Mouse (Mus musculus) embryonic facial prominence, embryonic 13.5 days (tissue): ENCODE data around the gene Ccdc182. TPM values are rescaled to one million over a fixed set of nuclear protein-coding genes. Genes with fewer than 3 reads are reported as not detected.

Experiments
- ATAC-seq: fragments of 200-750 bp; cut with Nextera tagmentation; 2 replicates; pipeline ENCODE4 v1.8.0; 2017; ENCODE audit warnings: low read depth; ENCODE audit not compliant: insufficient number of reproducible peaks, insufficient read depth, low FRiP score, low TSS enrichment
- H3K27ac ChIP-seq: fragments of 300-500 bp; sonication (generic); 2 replicates; pipeline ENCODE4 v1.5.1; 2015; ENCODE audit warnings: moderate library complexity, mild to moderate bottlenecking, inconsistent platforms
- H3K27me3 ChIP-seq: fragments of 300-500 bp; sonication (generic); 2 replicates; pipeline ENCODE4 v1.6.1; 2015; ENCODE audit warnings: mild to moderate bottlenecking, inconsistent platforms
- H3K36me3 ChIP-seq: fragments of 300-500 bp; sonication (generic); 2 replicates; pipeline ENCODE4 v1.6.1; 2015; ENCODE audit warnings: mild to moderate bottlenecking, inconsistent platforms
- H3K4me1 ChIP-seq: fragments of 300-500 bp; sonication (generic); 2 replicates; pipeline ENCODE4 v1.6.1; 2015; ENCODE audit warnings: inconsistent platforms
- H3K4me2 ChIP-seq: fragments of 300-500 bp; sonication (generic); 2 replicates; pipeline ENCODE4 v1.6.1; 2015; ENCODE audit warnings: moderate library complexity, mild to moderate bottlenecking, inconsistent platforms
- H3K4me3 ChIP-seq: fragments of 300-500 bp; sonication (generic); 2 replicates; pipeline ENCODE4 v1.5.1; 2015; ENCODE audit warnings: mild to moderate bottlenecking, inconsistent platforms
- H3K9ac ChIP-seq: fragments of 300-500 bp; sonication (generic); 2 replicates; pipeline ENCODE4 v1.6.1; 2015; ENCODE audit warnings: mild to moderate bottlenecking, inconsistent platforms
- H3K9me3 ChIP-seq: fragments of 300-500 bp; sonication (generic); 2 replicates; pipeline ENCODE4 v1.6.1; 2016; ENCODE audit warnings: inconsistent platforms
- WGBS: fragments of 180-500 bp; shearing (Covaris S2); methylation state at CpG from one replicate; pipeline ENCODE4 v1.1.7; 2015; ENCODE audit warnings: mixed read lengths; 5-methylcytosine and 5-hydroxymethylcytosine counted together
- polyA plus RNA-seq: library from polyadenylated mRNA; unstranded; fragments of >200 nt; fragmentation: Nextera tagmentation; extraction: Ambion mirVana; gene quantifications from 2 replicates; pipeline ENCODE4 v1.2.1, GENCODE M21; 2015

The Ccdc182 gene
- polyA plus RNA-seq, 1 experiment from 2014 or later, result 0.39 TPM

DNA sequence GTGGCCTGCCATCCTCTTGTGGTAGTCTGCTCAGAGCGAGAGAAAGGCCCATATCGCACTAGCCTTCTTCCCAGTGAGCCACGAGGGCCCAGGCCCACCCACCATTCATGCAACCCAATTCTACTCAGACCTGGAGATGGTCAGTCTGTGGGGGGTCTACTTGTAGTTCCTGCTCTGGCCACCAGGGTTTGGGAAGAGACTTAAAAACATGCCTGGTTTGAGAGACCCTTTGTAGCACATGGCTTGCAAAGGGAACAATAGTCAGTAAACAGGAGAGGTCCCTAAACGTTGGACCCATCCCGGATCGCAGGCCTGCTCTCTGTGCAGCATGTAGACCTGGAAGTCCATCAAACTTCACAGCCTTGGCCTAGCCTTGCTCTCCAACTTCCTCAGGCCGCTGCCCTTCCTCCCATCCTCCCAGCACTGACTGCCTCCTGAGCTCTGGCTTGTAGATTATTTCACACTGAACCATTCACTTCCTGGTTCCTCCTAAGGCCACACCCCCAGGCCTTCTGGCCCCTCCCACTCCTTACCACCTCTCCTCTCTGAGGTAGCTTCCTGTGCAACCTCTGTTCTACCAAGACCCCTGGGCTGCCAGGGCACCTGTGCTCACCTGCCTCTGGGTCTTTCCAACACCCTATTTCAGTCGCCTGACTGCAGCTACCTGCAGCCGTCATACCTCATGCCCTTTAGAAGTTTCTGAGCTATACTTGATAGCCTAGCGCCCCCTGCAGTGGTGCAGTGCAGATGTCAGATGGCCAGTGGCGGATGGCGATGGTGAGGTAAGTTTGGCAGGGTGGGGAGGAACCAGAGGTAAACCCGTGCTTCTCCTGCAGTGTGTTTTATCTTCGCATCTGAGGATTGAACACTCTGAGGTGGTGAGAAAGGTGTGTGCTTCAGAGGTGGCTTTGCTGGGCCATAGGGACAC lies 14.0 kb downstream of the Ccdc182 start:
- WGBS, result 83% methylated on average over 14 of the region's 14 CpGs
- H3K27ac ChIP-seq, result no peak overlapping the region

DNA sequence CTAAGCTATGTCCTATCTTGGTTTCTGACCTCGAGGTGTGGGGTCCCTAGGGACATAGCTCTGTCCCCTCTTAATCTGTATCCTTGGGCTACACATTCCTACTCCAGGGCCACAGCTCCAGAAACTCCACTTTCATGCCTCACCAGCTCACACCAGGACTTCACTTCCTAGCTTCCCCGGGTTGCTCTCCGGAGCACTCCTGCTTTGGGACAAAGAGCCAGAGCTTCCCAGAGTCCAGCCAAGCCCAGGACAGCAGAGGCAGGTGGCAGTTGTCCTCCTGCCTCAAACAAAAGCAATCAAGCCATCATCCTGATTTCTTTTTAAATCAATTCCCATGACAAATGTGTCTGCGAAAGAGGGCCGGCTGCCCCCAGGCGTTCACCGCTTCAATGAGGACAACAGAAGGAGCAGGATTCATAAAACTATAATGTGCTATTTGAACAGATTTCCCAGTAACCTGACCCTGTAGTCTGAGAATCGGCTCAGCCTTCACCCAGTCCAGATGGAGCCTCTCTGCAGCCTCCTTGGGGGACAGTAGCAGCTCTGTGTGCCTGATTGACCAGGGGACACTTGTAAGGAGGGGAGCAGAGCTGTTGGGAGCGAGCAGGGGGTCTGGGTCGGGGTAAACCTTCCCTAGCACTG lies 15.3 kb downstream of the Ccdc182 start:
- H3K4me3 ChIP-seq, result no peak overlapping the region
- H3K4me2 ChIP-seq, result no peak overlapping the region
- no peaks in the 10 kb centered on the region for H3K36me3 ChIP-seq
- H3K4me1 ChIP-seq, result peaks cover 17% of the 10 kb centered on the region
- H3K27me3 ChIP-seq, result peaks cover 6% of the 10 kb centered on the region; the same call in 1 of the 2 replicates
- WGBS, result 29% methylated on average over 10 of the region's 10 CpGs
- H3K9ac ChIP-seq, result no peak overlapping the region
- H3K27ac ChIP-seq, result no peak overlapping the region
- no peak for ATAC-seq
- H3K9me3 ChIP-seq, result no peaks in the 10 kb centered on the region

More for the DNA sequence above, 14.0 kb downstream of the Ccdc182 start:
- H3K4me3 ChIP-seq, result no peak overlapping the region
- no peak overlapping the region for H3K9ac ChIP-seq
- H3K9me3 ChIP-seq, result no peaks in the 10 kb centered on the region
- peaks cover 6% of the 10 kb centered on the region for H3K27me3 ChIP-seq
- ATAC-seq, result no peak
- H3K4me1 ChIP-seq, result peaks cover 17% of the 10 kb centered on the region
- no peaks in the 10 kb centered on the region for H3K36me3 ChIP-seq
- H3K4me2 ChIP-seq, result no peak overlapping the region

DNA sequence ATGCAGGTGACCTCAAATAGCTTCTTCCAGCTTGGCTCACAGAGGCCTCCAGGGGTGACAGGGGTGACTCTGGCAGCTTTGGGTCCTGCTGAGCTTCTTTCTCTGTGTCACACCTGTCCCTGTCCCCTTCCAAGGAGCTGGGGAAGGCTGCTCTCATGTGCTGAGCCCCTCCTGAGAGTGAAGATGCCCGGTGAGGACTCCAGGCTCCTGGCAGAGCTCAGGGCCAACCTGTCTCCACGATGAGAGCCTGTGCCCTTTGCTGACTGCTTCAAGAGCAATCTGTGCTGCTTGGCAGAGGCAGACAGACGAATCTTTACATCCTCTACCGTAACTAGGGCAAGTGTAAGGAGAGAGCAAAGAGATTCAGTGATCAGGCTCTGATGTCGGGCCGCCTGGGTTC lies 16.9 kb downstream of the Ccdc182 start:
- WGBS, result 38% methylated on average over 6 of the region's 6 CpGs
- no peak overlapping the region for H3K27ac ChIP-seq

DNA sequence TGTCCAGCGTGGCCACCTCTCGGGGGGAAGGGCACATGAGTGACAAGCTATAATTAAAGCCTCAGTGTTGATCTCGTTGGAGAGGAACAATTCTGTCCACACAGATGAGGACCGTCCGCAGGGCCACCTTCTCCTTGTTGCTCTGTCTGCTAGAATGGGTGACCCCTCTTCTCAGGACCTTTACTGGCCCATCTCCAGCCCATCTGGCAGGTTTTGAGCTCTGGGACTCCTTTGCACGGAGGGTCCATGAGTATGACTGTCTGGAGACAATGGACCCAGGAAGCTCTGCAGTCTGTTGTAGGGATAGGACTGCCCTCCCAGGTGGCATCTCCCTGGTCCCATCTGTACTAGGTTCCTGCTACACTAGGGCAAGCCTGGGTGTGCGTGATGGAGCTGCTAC lies 17.7 kb downstream of the Ccdc182 start:
- no peak for ATAC-seq
- Histone ChIP-seq H3K4me3 (no peak overlapping the region), H3K36me3 (no peaks in the 10 kb centered on the region), H3K4me1 (peaks cover 17% of the 10 kb centered on the region), H3K27ac (no peak overlapping the region), H3K27me3 (peaks cover 6% of the 10 kb centered on the region; the same call in 1 of the 2 replicates), H3K9ac (no peak overlapping the region), H3K9me3 (no peaks in the 10 kb centered on the region), H3K4me2 (no peak overlapping the region)
- WGBS, result 58% methylated on average over 7 of the region's 7 CpGs

More for the DNA sequence above, 16.9 kb downstream of the Ccdc182 start:
- no peaks in the 10 kb centered on the region for H3K36me3 ChIP-seq
- peaks cover 17% of the 10 kb centered on the region for H3K4me1 ChIP-seq
- peaks cover 6% of the 10 kb centered on the region; the same call in 1 of the 2 replicates for H3K27me3 ChIP-seq
- H3K4me2 ChIP-seq, result no peak overlapping the region
- no peaks in the 10 kb centered on the region for H3K9me3 ChIP-seq
- no peak overlapping the region for H3K9ac ChIP-seq
- H3K4me3 ChIP-seq, result no peak overlapping the region
- no peak for ATAC-seq

DNA sequence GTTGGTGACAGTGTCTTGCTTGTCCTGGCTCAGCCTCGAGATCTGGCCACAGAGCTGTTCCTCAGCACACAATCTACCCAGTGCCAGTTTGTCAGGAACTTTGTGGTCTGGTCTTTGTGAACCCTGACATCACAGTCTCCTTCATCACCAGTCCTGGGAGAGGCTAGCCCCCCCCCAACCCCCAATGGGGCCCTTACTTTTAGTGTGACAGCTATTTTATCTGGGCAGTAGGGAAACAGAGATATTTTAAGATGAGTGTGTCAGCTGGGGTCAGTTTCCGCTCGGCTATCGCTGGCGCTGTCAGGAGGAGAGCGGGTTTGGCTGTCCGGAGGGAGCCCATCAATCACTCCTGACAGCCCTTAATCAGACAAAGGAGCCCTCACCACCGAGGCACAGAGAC lies 19.7 kb downstream of the Ccdc182 start:
- Histone ChIP-seq H3K27ac (no peak overlapping the region), H3K36me3 (no peaks in the 10 kb centered on the region), H3K4me2 (no peak overlapping the region), H3K9ac (no peak overlapping the region), H3K4me1 (peaks cover 17% of the 10 kb centered on the region), H3K27me3 (peaks cover 6% of the 10 kb centered on the region; the same call in 1 of the 2 replicates), H3K4me3 (no peak overlapping the region), H3K9me3 (no peaks in the 10 kb centered on the region)
- WGBS, result 44% methylated on average over 8 of the region's 8 CpGs
- no peak for ATAC-seq

DNA sequence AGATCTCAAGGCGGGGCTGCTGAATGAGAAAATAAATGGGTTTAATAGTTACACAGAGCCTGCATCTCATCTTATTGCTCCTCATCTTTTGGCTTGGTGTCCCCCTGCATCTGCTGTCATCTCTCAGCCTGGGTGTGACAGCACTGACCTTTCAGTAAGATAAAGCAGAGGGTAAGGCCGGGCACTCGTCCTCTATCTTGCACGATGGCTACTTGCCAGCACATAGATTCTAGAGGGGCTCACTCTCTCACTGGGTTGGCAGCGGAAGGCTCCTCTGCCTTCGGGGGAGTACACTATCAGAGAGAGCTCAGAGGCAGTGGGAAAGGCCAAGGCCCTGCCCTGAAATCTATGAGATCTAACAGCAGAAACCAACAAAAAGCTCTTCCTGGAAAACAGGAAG lies 20.6 kb downstream of the Ccdc182 start:
- no peak for ATAC-seq
- H3K4me1 ChIP-seq, result peaks cover 9% of the 10 kb centered on the region

DNA sequence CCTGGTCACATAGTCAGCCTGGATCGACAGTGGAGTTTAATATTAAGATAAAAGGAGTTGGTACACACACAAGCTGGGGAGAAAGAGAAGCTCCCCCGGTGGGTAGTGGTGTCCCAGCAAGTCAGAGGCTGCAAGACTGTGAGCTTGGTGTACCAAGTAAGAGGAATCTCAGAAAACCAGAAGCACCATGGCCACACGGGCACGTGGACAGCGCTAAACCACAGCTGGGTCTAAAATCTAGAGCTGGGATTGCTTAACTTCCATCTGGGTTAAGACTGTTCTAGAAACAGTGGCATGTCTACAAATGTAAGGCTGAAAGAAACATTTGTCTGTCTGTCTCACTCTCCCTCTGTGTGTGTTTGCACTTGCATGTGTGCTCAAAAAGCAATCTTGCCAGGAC lies 21.5 kb downstream of the Ccdc182 start:
- WGBS, result 75% methylated on average over 5 of the region's 5 CpGs
- Histone ChIP-seq H3K27me3 (peaks cover 6% of the 10 kb centered on the region; the same call in 1 of the 2 replicates), H3K4me1 (peaks cover 6% of the 10 kb centered on the region; the same call in 1 of the 2 replicates), H3K27ac (no peak overlapping the region), H3K36me3 (no peaks in the 10 kb centered on the region), H3K9me3 (no peaks in the 10 kb centered on the region), H3K9ac (no peak overlapping the region), H3K4me2 (no peak overlapping the region), H3K4me3 (no peak overlapping the region)
- ATAC-seq, result no peak

More for the DNA sequence above, 20.6 kb downstream of the Ccdc182 start:
- Histone ChIP-seq H3K9me3 (no peaks in the 10 kb centered on the region), H3K36me3 (no peaks in the 10 kb centered on the region), H3K9ac (no peak overlapping the region), H3K4me2 (no peak overlapping the region), H3K4me3 (no peak overlapping the region), H3K27me3 (peaks cover 6% of the 10 kb centered on the region; the same call in 1 of the 2 replicates), H3K27ac (no peak overlapping the region)
- 82% methylated on average over 6 of the region's 6 CpGs for WGBS

DNA sequence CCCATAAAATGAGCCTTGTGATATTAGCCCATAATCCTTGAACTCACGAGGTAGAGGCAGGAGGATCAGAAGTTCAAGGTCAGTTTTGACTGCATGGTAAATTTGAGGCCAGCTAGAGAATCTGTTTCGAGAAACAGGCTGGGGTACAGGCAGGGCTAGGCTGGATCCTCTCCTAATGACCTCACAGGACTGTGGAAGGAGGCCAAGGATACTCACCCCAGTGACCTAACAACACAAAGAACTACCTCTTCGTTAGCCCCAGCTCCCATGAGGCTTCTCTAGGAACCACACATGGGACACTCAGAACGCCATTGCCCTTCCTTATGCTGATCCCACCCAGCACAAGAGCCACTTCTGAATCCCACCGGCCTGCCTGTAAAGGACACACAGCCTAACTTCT lies 25.0 kb downstream of the Ccdc182 start:
- no peaks in the 10 kb centered on the region for H3K4me1 ChIP-seq
- no peak overlapping the region for H3K4me3 ChIP-seq
- 81% methylated on average over 5 of the region's 5 CpGs for WGBS
- no peak overlapping the region for H3K9ac ChIP-seq
- H3K9me3 ChIP-seq, result no peaks in the 10 kb centered on the region
- no peak overlapping the region for H3K4me2 ChIP-seq
- no peaks in the 10 kb centered on the region for H3K36me3 ChIP-seq
- no peaks in the 10 kb centered on the region for H3K27me3 ChIP-seq
- ATAC-seq, result no peak
- H3K27ac ChIP-seq, result no peak overlapping the region

DNA sequence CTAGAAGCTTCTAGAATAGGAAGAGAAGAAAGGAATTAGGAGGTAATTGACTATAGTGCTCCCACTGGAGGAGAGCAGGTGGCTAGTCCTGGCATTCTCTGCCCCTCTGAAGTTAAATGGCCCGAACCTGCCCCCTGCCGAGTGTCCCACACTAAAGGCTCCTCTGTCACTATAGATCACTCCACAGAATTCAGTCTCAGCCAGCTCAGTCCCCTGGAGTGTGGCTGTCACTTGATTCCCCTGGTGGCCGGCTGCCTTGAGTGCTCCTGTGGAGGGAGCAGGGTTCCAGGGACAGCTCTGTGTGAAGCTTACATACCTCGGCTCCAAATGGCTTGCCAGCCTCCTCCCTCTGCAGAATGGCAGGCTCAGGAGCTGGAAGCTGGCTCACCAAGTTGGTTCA lies 33.2 kb downstream of the Ccdc182 start:
- Histone ChIP-seq H3K4me2 (no peak overlapping the region), H3K36me3 (no peaks in the 10 kb centered on the region), H3K27ac (no peak overlapping the region), H3K9me3 (no peaks in the 10 kb centered on the region), H3K4me1 (peaks cover 30% of the 10 kb centered on the region), H3K4me3 (no peak overlapping the region), H3K27me3 (peaks cover 7% of the 10 kb centered on the region), H3K9ac (no peak overlapping the region)
- WGBS, result 13% methylated on average over 4 of the region's 4 CpGs
- no peak for ATAC-seq

DNA sequence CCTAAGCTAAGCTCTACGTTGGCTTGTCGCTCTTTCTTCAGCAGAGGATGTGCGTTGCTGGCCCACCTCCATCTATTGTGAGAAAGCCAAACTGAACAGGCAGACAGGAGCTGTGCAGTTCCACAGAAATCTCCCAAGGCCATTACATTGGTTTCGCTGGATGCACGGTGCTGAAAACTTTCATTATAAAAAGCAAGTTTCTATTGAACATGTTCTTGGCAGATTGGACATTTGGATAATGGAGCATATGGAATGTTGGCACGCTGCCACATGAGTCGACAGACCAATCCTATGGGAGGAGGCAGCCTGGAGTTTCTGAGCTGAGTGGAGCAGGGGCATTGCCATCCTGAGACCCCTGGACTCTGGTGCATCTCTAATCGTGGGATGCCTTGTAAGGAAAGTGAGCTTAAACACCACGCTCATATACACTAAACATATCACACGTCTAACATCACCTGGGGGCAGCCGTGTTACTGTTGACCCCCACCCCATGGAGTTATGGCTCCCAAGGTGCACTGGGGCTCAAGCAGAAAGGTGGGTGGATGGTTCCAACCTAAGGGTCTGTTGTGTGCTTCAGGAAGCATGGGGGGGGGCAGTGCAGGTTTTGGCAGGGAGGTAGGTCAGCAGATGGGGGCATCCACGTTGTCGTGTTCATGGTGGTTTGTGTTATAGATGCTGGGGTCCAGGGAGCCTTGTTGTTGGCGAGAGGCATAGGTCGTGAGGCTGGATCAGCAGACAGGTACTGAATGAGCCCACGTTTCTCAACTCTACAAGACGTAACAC lies 35.1 kb downstream of the Ccdc182 start:
- 77% methylated on average over 17 of the region's 17 CpGs for WGBS
- no peak for ATAC-seq
- Histone ChIP-seq H3K36me3 (no peaks in the 10 kb centered on the region), H3K4me2 (no peak overlapping the region), H3K4me3 (no peak overlapping the region), H3K9ac (no peak overlapping the region), H3K27me3 (peaks cover 7% of the 10 kb centered on the region), H3K9me3 (no peaks in the 10 kb centered on the region), H3K27ac (0 out of 2 replicates have a peak overlapping the region, but pooled peaks have one; percentile 5), H3K4me1 (peaks cover 30% of the 10 kb centered on the region)

DNA sequence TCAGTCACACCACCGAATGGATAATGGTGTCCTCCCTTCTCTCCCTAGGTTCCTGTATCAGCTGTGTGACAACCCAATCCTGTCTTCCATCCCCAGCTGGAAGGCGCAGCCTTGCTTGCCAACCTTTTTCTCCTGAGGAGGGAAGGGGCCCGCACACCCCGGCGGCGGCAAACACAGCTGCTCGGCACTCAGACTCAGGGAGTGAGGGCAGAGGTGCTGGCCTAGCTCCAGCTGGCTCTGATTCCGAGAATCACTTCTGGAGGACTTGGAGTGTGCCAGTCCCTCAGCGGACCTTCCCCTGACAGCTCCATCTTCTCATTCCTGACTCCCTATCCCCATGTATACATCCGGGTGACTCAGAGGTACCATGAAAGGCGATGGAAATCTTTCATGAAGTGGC lies 36.9 kb downstream of the Ccdc182 start:
- no peaks in the 10 kb centered on the region for H3K9me3 ChIP-seq
- H3K4me1 ChIP-seq, result peaks cover 30% of the 10 kb centered on the region
- ATAC-seq, result 0 out of 2 replicates have a peak, but pooled peaks have one; percentile 59
- no peak overlapping the region for H3K9ac ChIP-seq
- peaks cover 7% of the 10 kb centered on the region for H3K27me3 ChIP-seq
- WGBS, result 59% methylated on average over 11 of the region's 11 CpGs
- H3K27ac ChIP-seq, result no peak overlapping the region
- H3K4me3 ChIP-seq, result no peak overlapping the region
- no peak overlapping the region for H3K4me2 ChIP-seq
- no peaks in the 10 kb centered on the region for H3K36me3 ChIP-seq
